Mouse (Mus musculus): Measurements from ENCODE around the gene Olfr1494.

Olfr1494 gene

DNA sequence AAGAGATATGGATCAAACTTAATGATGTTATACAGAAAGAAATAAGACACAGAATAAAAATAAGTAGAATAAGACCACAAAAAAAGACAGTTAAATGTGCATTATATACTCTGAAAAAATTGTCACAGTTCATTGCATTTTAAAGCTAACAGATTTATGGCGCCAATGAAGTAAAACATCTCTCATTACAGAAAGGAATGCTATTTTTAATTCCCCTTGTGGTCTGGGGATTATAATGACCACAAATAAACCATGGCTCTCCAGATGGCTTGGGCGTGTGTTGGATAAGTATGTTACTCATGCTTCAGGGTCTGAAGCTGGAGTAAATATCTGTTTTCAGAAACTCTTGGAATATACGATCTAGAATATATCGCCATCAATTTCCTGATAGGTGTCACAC is at the start of gene Olfr1494:
TSS of gene Olfr1494 (plus strand) at position 301 of the 400 bp plus-strand sequence.
- no peak for DNase-seq (ENCODE audit: low spot score in 2 of 2)

DNA sequence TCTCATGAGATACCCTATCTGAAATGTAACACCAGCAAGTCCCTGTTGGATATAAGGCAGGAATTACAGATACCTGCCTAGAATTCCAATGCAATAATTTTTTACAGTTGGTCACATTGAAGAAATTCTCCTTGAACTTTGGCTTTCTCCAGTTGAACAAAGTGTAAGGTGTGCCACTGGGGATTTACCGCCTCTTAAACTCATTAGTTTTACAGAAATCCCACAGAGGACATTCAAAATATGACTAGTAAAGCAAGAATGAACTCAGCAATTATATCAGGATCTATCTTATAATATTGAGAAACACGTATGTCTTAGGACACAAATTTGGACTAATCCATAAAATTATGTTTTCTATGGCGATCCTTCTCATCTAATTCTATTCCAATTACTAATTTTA is 42.6 kb upstream of the Olfr1494 start, which contains the start of gene Olfr1491:
TSS of gene Olfr1491 (plus strand) at position 301 of the 400 bp plus-strand sequence.
- no peak for DNase-seq (ENCODE audit: low spot score in 2 of 2)

DNA sequence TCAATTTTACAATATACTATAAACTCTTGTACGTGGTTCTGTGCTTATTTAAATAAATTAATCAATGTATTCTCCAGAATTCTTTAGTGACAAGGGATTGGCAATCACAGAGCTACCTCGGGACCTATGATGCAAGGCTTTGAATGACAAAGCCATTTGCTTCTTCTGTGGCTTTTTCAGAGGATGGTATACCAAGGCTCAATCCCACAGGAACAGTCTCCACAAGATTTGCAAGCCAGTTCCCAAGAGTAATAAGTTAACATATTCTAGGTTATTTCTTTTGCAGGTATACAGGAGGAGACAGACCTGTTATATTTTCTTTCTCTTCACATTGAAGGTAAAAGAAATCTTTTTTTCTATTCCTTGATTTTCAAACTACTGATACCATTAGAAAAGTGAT is 16.6 kb upstream of the Olfr1494 start, which contains the start of gene Olfr1493-ps1:
TSS of gene Olfr1493-ps1 (plus strand) at position 301 of the 400 bp plus-strand sequence.
- DNase-seq (ENCODE audit: low spot score in 2 of 2): no peak

DNA sequence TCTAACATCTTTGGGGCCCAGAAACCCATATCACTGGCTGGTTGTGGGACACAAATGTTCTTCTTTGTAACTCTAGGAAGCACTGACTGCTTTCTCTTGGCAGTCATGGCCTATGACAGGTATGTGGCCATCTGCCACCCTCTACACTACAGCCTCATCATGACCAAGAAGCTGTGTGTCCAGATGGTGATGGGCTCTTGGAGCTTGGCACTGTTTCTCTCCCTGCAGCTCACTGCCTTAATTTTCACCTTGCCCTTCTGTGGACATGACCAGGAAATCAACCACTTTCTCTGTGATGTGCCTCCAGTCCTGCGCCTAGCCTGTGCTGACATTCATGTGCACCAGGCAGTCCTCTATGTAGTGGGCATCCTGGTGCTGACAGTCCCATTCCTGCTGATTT is 9.8 kb downstream of the Olfr1494 start:
- no peak for DNase-seq (ENCODE audit: low spot score in 2 of 2)

DNA sequence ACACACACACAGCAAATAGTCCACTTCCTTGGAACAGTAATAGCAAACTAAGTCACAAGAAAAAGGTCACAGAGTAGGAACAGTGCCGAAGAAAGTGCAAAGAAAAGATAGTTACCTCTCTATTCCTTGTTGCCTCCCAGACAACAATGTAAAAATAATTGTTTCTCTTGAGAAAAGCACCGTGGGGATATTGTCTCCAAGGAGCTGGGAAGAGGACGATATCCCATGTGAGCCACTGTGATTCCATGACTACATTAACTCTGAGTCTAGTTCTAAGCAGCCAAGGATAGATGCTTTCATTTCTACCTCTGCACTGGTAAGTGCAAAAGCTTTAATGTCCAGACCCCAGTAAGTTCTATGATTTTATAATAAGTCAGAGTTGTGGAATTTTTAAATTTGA is 24.8 kb downstream of the Olfr1494 start, which contains the start of gene Olfr1495:
TSS of gene Olfr1495 (plus strand) at position 301 of the 400 bp plus-strand sequence.
- DNase-seq (ENCODE audit: low spot score in 2 of 2): no peak

DNA sequence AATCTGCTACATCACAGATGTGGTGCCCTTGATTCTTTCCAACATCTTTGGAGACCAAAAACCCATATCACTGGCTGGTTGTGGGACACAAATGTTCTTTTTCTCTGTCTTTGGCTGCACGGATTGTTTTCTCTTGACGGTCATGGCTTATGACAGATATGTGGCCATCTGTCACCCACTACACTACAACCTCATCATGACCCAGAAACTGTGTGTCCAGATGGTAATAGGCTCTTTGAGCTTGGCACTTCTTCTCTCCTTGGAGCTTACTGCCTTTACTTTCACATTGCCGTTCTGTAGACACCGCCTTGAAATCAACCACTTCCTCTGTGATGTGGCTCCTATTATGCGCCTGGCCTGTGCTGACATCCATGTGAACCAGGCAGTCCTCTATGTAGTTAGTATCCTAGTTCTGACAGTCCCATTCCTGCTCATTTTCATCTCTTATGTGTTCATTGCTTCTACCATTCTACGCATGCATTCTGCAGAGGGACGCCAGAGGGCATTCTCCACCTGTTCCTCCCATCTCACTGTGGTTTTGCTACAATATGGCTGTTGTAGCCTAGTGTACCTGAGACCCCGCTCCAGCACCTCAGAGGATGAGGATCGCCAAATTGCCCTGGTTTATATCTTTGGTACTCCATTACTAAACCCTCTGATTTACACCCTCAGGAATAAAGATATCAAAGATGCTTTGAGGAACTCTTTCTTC is 29.2 kb downstream of the Olfr1494 start:
- no peak for DNase-seq (ENCODE audit: low spot score in 2 of 2)

DNA sequence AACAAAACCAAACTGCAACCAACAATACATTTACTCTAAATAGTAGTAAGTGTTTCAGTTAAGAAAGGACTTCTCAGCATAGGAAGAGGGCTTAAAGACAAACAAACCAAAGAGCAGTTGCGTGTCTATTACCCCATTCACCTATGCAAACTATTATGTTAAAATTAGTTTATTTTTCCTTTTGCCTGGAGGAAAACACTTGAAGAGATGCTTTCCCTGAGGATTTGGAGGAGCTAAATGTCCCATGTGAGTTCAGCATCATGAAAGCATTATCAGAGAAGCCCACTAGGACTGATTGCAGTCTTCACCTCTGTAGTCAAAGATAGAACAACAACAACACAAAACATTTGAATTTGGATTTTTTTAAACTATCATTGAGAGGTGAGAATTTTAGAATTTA is 38.0 kb downstream of the Olfr1494 start, which contains the start of gene Olfr1496:
TSS of gene Olfr1496 (plus strand) at position 301 of the 400 bp plus-strand sequence.
- no peak for DNase-seq (ENCODE audit: low spot score in 2 of 2)

DNA sequence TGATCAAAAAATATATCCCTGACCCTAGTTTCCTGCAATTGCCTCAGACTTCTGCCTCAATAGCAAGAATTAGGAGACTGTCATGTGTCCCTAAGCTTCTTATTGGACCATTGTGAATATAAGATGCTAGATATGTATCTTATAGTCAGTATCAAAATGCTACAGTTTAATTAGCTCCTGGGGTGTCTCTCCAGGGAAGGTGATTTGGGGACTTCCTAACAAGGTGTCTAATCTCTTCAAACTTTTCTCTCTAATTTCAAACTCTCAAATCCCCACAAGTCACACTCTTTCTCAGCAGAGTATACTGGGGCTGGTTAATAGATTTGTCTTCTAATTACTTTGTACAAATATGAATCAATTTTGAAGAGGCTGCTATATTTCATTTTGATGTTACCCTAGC is 58.6 kb downstream of the Olfr1494 start, which contains the start of gene Olfr1497:
TSS of gene Olfr1497 (minus strand) at position 101 of the 400 bp plus-strand sequence.
- no peak for DNase-seq (ENCODE audit: low spot score in 2 of 2)
